Mouse (Mus musculus) CD8-positive naive resting alpha-beta T cell, adult 2 months (primary cell): ENCODE results near the gene Adnp.

Source experiments
- DNase-seq, 2 experiments: peaks; one replicate each; pipeline ENCODE4 v3.0.0; 2022; ENCODE audit warnings: low read depth in 2 of 2, low spot score in 2 of 2

The Adnp gene

GRCm38 (mm10) chr2:168205681-168206631 is 956 bp downstream of the Adnp start:
- DNase-seq: peak in 1 of 2 experiments; percentile 10

DNA sequence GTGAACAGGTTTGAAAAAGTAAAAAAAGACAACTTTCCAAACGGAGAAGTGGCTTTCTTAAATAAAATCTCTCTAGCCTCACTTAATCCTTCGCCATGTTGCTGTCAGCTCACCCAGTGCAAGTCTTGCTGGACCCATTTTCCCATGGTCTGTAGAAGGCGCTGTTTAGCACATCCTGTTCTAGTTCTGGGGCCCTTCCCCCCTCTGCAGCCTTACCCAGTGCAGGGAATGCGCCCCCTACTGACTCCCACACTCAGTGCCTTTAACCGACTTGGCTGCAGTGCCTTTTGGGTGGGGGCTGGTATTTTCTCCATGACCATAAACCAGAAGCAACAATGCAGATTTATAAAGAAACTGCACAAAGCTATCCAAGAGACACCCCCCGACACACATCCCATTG is 1.6 kb downstream of the Adnp start:
- DNase-seq: peak; percentile 89 to 95

- DNase-seq: no peak
Observed at GRCm38 (mm10) chr2:168204476-168204999, 2.4 kb downstream of the Adnp start.

DNA sequence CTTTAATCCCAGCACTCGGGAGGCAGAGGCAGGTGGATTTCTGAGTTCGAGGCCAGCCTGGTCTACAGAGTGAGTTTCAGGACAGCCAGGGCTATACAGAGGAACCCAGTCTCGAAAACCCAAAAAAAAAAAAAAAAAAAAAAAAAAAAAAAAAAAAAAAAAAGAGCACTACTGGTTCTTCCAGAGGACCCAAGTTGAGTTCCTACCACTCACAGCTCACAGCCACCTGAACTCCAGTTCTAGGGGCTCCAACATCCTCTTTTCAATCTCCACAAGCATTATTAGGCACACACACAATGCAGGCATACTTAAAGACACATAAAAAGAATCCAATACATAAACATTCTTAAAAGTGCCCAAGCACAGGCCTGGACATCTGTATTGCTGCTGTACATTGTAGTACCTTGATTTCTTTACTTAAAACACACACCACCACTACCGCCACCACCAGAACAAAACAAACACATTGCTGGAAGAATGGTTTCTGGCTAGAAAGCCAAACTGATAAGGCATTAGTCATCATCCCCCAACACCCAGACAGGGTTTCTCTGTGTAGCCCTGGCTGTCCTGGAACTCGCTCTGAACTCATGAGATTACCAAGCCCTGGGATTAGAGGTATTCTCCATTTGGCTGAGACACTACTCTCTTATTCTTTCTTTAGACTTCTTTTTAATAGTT is 6.8 kb downstream of the Adnp start:
- no peak for DNase-seq

- no peak for DNase-seq
Observed at GRCm38 (mm10) chr2:168199476-168199875, 7.4 kb downstream of the Adnp start.

GRCm38 (mm10) chr2:168198421-168198820 is 8.5 kb downstream of the Adnp start:
- no peak for DNase-seq

DNA sequence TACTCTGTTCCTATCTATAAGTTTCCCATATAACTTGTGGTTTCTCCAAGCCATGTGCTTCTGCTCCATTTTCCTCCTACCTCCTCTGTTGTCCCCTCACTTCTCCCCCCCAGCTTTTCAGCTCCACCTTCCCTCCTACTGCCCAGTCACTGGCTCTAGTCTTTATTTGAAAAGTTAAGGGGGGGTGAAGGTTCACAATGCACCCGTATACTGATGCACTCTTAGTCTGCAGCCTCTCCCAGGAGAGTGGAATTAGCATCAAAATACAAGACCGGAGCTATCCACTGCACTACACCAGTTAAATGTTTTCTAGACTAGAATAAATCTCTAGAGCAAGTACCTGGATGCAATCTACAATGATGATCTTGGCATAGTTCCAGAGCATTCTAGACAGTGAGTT is 11.2 kb downstream of the Adnp start:
- DNase-seq: no peak

GRCm38 (mm10) chr2:168193685-168194084 is 13.2 kb downstream of the Adnp start:
- no peak for DNase-seq

GRCm38 (mm10) chr2:168191856-168192255 is 15.1 kb downstream of the Adnp start:
- DNase-seq: no peak

DNA sequence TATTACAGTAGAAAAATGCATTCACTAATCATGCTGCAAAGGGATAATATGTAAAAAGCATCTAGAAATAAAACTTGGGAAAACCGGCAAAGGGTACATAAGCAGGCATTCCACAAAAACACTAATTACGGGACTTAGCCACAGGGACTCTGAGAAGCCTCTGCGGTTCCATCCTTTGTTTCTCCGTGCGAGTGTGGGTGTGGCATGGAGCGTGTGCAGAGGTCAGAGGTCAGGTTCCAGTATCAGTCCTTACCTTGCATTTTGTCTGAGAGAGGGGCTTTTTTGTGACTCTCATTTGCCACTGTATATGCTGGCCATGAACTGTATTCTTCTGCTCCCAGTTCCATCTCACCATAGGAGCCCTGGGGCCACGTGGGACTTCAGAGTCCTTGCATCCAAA is 31.0 kb downstream of the Adnp start:
- no peak for DNase-seq

- DNase-seq: peak; percentile 40 to 48
Observed at GRCm38 (mm10) chr2:168170167-168170685, 36.7 kb downstream of the Adnp start.

DNA sequence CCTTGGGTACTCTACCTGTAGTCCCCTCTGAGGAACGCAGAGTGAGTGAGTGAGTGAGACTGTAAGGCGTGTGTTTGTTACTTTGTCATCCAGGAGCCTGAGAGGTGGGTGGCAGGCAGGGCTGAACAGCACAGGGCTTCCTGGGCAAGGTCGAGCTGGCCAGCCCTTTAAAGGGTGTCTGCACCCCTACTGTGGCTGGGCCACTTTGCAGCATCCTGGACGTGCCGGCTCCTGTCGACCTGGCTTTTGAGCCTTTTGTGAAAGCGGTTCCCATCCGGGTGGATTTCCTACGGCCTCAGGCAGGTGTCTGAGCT is 37.2 kb downstream of the Adnp start:
- no peak for DNase-seq

DNA sequence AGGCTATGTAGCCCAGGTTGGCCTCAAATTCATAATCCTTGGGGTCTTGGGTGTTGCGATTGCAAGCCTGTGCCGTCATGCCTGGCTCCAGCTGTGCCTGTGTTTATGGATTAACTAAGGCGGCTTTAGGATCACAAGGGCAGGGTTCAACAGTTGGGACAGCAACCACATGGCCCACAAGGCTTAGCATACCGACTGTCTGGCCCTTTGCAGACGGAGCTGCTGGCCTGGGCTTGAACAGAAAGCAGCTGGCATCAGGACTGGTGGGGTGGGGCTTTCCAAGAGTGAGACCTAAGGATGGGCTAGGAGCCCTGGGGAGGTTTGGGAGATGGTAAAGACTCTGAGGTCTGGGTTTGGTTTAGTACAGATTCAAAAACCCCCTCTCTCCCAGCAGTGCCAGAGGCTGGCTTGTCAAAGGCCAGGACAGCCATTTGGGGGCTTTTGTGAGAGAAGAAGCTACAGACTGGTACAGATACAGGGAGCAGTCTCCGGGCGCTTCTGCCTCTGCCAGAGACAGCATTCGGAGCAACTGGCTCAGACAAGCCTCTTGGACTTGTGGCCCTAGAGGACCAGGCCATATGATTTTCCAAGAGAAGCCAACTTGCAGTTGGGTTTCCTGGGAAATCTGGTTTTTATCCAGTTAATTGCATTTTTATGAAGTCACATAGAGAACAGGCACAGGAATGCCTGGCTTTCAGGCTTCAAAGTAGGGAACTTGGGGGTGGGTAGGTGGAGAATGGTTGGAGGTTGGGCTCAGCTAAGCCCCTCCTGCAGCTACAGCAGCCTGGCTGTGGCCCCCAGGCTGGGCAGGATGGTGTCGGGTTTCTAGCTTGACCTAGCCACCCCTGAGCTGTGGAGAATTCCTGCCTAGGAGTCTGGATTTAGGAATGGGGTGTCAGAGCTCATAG is 37.8 kb downstream of the Adnp start:
- DNase-seq: no peak

DNA sequence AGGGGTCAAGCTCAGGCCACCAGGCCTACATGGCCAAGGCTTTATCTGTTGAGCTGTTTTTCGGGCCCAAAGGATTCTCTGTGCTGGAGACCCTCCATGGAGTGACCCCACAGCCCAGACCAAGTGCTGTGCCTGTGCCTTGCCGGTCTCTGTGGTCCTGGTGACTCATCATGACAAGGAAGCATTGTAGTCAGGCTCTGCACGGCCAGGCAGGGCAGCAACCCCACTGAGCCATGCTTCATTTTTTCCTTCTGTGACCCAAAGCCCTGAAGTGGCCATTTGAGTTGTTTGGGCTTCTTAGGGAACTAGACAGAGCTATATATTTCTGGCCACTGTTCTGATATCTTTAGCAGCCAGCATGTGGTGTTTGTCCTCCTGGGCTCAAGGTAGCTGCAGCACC is 39.1 kb downstream of the Adnp start:
- DNase-seq: no peak

DNA sequence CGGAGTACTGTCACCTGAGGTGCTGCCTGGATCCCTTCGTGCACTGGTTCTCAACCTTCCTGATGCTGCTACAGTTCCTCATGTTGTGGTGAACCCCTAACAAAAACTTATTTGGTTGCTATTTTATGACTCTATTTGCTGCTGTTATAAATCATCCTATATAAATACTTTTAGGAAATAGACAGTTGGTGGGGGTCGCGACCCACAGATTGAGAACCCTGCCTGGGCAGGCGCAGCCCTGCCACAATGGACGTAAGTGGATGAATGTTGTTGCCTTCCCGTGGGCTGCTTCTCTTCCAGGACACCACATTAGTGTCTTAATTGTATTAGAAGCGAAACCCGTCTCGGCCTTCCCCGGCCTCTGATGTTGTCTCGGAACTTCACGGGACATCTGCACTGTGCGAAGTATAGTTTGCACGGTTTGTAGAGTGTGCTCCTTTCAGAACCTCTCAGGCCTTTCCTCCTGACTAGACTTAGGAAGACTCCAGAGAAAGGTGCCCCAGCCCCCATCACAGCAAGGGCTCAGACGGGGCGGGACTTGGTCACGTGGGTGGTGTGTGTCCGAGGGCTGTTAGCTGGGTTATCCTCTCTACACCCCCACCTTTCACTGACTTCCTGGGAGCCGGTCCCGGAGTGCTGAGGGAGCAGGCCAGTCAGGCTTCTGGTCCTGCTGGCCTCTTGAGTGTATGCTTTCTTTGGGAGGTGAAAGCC is 40.0 kb downstream of the Adnp start:
- no peak for DNase-seq

GRCm38 (mm10) chr2:168161978-168162377 is 44.9 kb downstream of the Adnp start:
- no peak for DNase-seq

DNA sequence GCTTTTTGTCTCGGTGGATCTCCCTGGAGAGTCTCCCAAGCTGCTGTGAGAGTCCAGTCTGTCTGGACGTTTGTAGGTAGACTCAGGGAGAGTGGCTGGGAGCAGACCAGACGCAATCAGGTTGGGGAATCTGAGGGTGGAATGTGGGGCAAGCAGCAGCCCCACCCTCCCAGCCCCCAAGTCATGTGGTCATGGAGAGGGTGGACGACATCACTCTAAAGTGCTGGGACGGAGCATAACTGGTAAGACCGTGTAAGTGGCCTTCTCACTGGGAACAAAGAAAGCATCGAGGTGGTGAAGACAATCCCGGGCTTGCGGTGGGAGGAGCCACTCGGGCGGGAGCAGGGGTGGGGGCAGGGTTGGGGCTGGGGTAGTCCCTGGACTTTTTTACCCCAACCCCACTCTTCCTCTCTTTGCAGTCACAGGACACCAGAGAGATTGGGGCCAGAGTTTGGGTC is 45.4 kb downstream of the Adnp start:
- DNase-seq: no peak

GRCm38 (mm10) chr2:168160370-168160930 is 46.5 kb downstream of the Adnp start:
- no peak for DNase-seq

GRCm38 (mm10) chr2:168158911-168159711 is 47.8 kb downstream of the Adnp start:
- DNase-seq: peak; percentile 13 to 33
